Mouse (Mus musculus): ENCODE results near the gene Adcy10.

- TF ChIP-seq CTCF (IDR thresholded peaks at IDR 0.05; ENCODE audit: low read depth) (no peak), EP300 (optimal IDR thresholded peaks at IDR 0.05) (no peak)
These were observed 52.3 kb downstream of the Adcy10 start for GRCm38 (mm10) chr1:165537241-165537807.

Data from stomach, postnatal 0 days (tissue).